Mouse (Mus musculus): ENCODE results near the gene Prr5l. TPM values are rescaled to one million over a fixed set of nuclear protein-coding genes. Genes with fewer than 3 reads are reported as not detected.

The Prr5l gene
- polyA plus RNA-seq (2017; shearing (Covaris generic)) = 1 to 10 TPM; 1.2 to 5.9 TPM

DNA sequence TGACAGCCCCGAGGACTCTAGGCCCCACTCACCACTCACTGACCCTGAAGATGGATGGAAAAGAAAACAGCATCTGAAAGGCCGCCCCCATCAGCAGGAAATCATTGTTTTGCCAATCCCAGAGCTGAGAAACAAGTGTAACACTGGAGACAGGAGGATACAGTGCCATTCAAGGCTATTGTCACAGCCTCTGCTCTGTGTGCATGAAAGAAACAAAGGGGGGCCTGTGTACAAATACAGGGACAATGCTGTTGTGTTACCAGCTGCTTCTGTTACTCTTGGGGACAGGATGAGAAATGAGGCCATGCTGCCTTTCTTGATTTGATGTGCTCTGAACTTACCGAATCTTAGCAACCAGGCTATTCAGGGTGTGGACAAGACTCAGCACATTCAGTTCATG, at the start of gene Prr5l:
Prr5l (minus strand) TSS at position 30 of the 400 bp plus-strand sequence.

DNA sequence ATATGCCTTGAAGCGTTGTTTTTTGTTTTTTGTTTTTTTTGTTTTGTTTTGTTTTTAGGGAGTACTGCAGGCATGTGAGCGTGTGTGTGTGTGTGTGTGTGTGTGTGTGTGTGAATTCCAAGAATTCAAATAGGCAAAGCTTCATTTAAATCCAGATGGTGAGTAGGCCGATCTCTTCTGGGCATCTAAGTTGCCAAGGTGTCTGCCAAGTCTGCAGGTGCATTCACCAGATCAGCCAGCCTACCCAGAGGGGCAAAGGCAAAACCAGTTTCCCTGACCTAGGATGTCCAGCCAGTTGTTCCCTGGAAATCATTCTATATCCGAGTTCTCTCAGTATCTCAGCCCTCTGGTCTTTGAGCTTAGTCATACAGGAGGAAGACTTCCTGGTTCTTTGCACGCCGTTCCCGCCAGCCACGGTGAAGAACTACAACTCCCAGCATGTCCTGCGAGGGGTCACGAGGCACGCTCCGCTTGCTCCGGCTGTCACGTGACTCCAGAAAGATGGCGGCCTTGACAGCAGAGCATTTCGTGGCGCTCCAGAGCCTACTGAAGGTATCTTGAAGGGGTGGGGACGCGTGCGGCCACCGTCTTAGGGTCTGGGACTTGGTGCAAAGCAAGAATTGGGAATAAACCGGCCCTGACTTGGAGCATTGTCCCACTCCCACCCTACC, 3.1 kb upstream of the Prr5l start, which contains the start of gene Commd9:
Commd9 (plus strand) TSS at position 480 of the 671 bp plus-strand sequence.

DNA sequence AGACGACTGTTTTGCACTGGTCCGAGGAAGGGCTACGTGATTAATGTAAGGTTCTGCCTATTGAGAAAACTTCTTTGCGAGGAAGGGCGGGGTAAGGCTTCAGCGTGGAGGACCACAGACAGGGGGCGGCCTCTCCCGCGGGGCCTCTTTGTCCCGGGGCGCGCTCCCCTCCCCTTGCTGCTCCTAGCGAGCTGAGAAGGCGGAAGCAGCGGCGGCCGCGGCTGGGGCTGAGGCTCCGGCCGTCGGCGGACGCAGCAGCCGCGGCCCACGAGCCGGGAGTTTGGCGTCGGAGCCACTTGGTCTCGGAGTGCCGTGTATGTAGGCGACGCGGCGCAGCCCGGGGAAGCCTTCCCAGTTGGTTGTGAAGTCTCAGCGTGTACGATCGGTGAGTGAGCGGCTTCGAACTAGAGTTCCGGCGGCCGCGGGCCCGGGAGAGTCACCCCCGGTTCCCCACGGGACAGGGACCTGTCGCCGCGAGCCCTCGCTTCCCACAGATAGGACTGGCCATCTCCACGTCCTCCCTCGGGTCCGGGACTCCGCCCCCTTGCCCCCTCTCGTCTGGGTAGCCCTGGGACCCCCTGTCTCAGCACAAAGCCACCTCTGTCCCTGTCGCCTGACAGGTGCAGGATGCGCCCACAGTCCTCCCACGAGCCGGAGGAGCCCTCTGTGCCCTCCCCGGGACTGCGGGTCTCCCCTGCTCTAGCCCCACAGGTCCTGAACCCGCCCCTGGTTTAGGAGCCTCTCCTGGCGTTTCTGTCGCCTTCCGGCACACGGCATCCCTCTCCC, 204.4 kb downstream of the Prr5l start, which contains the start of gene Traf6:
Traf6 (plus strand) TSS at position 194 of the 786 bp plus-strand sequence.

Other genes with a start within 250 kb of the Prr5l start
- gene Rag1, start 233.5 kb downstream of the Prr5l start, polyA plus RNA-seq (2017; shearing (Covaris generic)) = not detected
- gene B230118H07Rik, start 233.5 kb downstream of the Prr5l start, polyA plus RNA-seq (2017; shearing (Covaris generic)) = 1 to 10 TPM in 1 of 2 experiments, under 1 TPM in 1; 0.61 to 1.4 TPM
- 10 to 100 TPM; 22.4 to 29.1 TPM for gene Traf6, start 204.6 kb downstream of the Prr5l start, polyA plus RNA-seq (2017; shearing (Covaris generic))
- gene Commd9, start 3.2 kb upstream of the Prr5l start, polyA plus RNA-seq (2017; shearing (Covaris generic)) = 10 to 100 TPM; 21.4 to 27.4 TPM